Mouse (Mus musculus) lung, embryonic 16.5 days (tissue): ENCODE measurements around the gene D16Ertd472e. TPM values are rescaled to one million over a fixed set of nuclear protein-coding genes. Genes with fewer than 3 reads are reported as not detected.

ENCODE experiments used
- ATAC-seq: fragments of 200-750 bp; cut with Nextera tagmentation; 2 replicates; pipeline ENCODE4 v1.8.0; 2017; ENCODE audit warnings: low read depth, mild to moderate bottlenecking, moderate library complexity
- H3K27ac ChIP-seq: fragments of 300-500 bp; sonication (generic); 2 replicates; pipeline ENCODE4 v1.5.1; 2014; ENCODE audit warnings: mild to moderate bottlenecking, control low read depth, low read length
- H3K27me3 ChIP-seq: fragments of 300-500 bp; sonication (generic); 2 replicates; pipeline ENCODE4 v1.6.1; 2014; ENCODE audit warnings: low read depth, low read length, mixed read lengths; ENCODE audit not compliant: control insufficient read depth, insufficient read depth
- H3K36me3 ChIP-seq: fragments of 300-500 bp; sonication (generic); 2 replicates; pipeline ENCODE4 v1.6.1; 2014; ENCODE audit warnings: low read length; ENCODE audit not compliant: control insufficient read depth, insufficient read depth
- H3K4me1 ChIP-seq: fragments of 300-500 bp; sonication (generic); replicated peaks from 2 replicates; pipeline ENCODE4 v1.6.1; 2014; ENCODE audit warnings: low read length, mixed read lengths; ENCODE audit not compliant: control insufficient read depth, insufficient read depth
- H3K4me2 ChIP-seq: fragments of 300-500 bp; sonication (generic); 2 replicates; pipeline ENCODE4 v1.6.1; 2014; ENCODE audit warnings: low read depth, low read length, control low read depth
- H3K4me3 ChIP-seq: fragments of 300-500 bp; sonication (generic); 2 replicates; pipeline ENCODE4 v1.5.1; 2014; ENCODE audit warnings: mild to moderate bottlenecking, low read length, control low read depth
- H3K9ac ChIP-seq: fragments of 300-500 bp; sonication (generic); 2 replicates; pipeline ENCODE4 v1.6.1; 2014; ENCODE audit warnings: low read length, control low read depth
- H3K9me3 ChIP-seq: fragments of 300-500 bp; sonication (generic); 2 replicates; pipeline ENCODE4 v1.6.1; 2016; ENCODE audit warnings: low read length; ENCODE audit not compliant: control insufficient read depth
- WGBS: fragments of 180-500 bp; shearing (Covaris S2); extraction: QIAGEN DNeasy Blood & Tissue Kit; methylation state at CpG from one replicate; pipeline ENCODE4 v1.1.7; 2014; 5-methylcytosine and 5-hydroxymethylcytosine counted together
- polyA plus RNA-seq: library from polyadenylated mRNA; unstranded; fragments of >200 nt; fragmentation: Nextera tagmentation; extraction: Ambion mirVana; gene quantifications from 2 replicates; pipeline ENCODE4 v1.2.1, GENCODE M21; 2015

D16Ertd472e gene
- polyA plus RNA-seq, 1 experiment from 2014 or later: 13.4 TPM

DNA sequence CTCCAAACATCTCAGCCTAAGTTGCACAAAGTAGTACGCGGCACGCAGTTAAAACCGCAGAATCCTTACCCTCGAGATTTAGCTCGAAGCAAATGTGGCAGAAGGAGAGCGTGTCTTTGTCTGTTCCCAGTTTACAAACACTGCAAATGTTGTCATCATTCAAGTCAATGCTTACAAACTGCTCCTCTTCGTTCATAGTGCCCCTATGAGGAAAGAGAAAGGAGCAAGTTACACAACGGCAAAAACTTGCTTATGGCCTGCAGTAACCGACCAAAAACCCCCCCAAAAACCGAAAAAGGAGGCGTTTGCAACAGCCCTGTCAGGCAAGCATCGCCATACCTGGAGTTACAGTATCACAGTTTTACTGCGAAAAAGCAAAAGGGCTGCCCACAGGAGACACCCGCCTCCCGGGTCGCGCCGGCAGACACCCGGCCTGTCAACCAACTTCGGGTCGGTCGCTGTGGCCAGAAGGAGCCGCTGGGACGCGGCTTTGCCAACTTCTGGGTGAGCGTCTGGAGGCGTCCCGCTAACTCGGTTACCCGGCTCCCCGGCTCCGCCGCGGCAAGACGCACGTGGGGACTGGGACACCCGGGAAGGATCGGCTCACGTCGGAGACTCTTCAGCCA, 543 bp downstream of the D16Ertd472e start:
- peak; percentile 76 for ATAC-seq
- Histone ChIP-seq H3K9ac (peak overlapping the region; percentile 86), H3K4me3 (peak overlapping the region; percentile 83), H3K4me2 (peak overlapping the region; percentile 79), H3K27me3 (no peaks in the 10 kb centered on the region), H3K36me3 (no peaks in the 10 kb centered on the region), H3K27ac (peak overlapping the region; percentile 92), H3K4me1 (peaks cover 6% of the 10 kb centered on the region), H3K9me3 (no peaks in the 10 kb centered on the region)
- WGBS: under 1% methylated on average over 41 of the region's 41 CpGs

DNA sequence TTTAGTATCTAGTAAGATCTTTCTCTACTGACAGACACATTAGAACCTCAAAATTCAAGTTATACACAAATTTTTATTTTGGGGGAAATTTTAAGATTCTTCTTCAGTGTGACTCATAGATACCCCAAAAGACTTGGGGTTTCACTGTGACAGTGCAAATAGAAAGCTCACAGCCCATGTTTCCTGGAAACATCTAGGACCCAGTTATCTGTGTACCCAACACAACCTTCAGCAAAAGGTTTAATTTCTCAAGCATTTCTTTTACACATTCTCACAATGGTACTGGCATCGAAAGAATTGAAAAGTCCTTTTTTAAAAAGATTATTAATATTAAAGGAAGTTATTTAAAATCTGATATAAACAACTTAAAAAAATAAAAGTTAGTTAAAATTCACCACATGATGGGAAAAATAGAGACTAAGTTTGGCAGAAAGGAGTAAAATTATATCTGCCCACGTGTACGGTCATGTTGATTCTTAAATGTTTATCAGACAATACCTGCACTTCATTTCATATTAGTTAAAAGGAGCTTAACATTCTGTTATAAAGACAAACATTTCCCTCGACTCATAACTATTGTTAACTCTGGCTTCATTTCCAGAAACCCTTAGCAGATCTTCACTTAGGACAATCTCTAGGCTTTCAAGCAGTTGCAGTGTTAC, 1.2 kb downstream of the D16Ertd472e start:
- Histone ChIP-seq H3K27me3 (no peaks in the 10 kb centered on the region), H3K4me3 (peak overlapping the region; percentile 83), H3K4me1 (peaks cover 6% of the 10 kb centered on the region), H3K36me3 (no peaks in the 10 kb centered on the region), H3K27ac (peak overlapping the region; percentile 92), H3K9ac (peak overlapping the region; percentile 86), H3K4me2 (peak overlapping the region; percentile 79), H3K9me3 (no peaks in the 10 kb centered on the region)
- ATAC-seq: no peak
- WGBS: 23% methylated on average over 4 of the region's 4 CpGs

DNA sequence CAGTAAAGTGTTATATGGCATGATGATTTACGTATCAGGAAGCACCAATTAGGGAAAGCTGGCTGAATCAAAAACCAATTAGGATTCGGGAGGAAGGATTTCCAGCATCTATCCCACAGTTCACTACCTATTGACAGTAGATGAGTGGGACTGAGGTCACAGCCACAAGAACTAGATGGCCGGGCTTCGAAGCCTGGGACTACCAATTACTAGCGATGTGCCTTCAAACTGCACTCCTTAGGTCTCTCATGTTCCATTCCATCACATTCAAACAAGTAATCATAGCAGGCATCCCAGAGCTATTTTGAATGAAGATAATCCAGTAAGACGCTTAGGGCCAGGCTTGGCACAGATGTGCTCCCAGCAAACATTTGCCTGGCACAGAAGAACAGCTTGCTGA, 2.3 kb downstream of the D16Ertd472e start:
- no peaks in the 10 kb centered on the region for H3K27me3 ChIP-seq
- no peak overlapping the region for H3K27ac ChIP-seq
- peak overlapping the region; percentile 36 for H3K4me2 ChIP-seq
- no peaks in the 10 kb centered on the region for H3K36me3 ChIP-seq
- WGBS: 56% methylated on average over 6 of the region's 6 CpGs
- peaks cover 6% of the 10 kb centered on the region for H3K4me1 ChIP-seq
- no peaks in the 10 kb centered on the region for H3K9me3 ChIP-seq
- ATAC-seq: no peak
- H3K9ac ChIP-seq: no peak overlapping the region
- H3K4me3 ChIP-seq: peak overlapping the region; percentile 1; the same call in 1 of the 2 replicates

DNA sequence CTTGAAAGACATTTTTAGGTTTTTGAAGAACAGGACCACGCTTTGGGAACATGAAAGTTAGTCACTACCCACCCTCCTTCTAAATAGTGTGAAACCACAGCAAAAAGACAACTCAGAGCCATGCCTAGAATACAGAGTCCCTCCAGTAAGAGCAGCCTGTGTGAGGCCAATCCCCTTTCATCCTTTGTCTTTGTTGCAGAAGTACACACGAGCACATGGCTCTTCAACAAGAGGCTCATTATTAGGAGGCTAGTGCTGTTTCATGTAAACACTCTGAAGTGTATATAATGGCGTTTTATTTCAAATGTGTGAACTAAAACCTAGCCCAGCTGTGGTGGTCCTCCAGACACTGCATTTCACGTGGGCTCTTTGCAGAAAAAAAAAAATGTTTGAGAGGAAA, 3.5 kb downstream of the D16Ertd472e start:
- WGBS: 40% methylated on average over 4 of the region's 4 CpGs
- no peak overlapping the region for H3K4me2 ChIP-seq
- H3K4me1 ChIP-seq: peaks cover 6% of the 10 kb centered on the region
- H3K9ac ChIP-seq: no peak overlapping the region
- no peak overlapping the region for H3K27ac ChIP-seq
- H3K27me3 ChIP-seq: no peaks in the 10 kb centered on the region
- H3K4me3 ChIP-seq: no peak overlapping the region
- no peak for ATAC-seq
- H3K9me3 ChIP-seq: no peaks in the 10 kb centered on the region
- no peaks in the 10 kb centered on the region for H3K36me3 ChIP-seq

DNA sequence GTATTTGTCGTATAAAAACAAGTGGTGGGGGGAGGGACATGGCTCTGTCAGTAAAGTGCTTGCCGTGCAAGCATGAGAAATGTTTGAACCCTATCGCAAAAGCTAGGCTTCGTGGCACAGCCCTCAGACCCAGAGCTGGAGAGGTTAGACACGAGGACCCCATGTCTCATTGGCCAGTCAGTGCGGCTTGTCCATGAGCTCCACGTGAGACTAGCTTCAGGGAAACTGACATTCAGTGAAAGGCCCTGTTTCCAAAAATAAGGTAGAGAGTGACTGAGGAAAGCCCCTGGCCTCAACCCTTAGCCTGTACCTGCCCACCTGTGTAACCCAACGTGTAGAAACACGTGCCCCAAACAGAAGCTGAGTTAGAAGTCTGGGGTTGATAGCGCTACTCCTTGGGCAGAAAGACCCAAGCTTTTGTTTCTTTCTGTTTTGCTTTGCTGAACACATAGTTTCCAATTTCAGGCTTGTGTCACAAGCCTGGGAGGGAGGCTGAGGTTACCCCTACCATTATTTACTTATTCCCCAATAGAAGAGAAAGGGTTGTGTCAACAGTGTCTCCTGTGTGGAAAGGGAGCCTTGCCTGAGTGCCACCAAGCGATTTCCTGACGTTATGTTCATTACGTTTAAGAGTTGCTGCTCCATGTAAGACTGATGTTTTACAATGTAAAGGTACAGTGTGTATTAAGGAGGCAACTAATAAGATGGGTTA, 12.2 kb downstream of the D16Ertd472e start:
- H3K36me3 ChIP-seq: 0 out of 2 replicates have a peak, but pooled peaks cover 2% of the 10 kb centered on the region
- H3K9me3 ChIP-seq: no peaks in the 10 kb centered on the region
- H3K4me2 ChIP-seq: no peak overlapping the region
- ATAC-seq: no peak
- H3K27ac ChIP-seq: no peak overlapping the region
- WGBS: 68% methylated on average over 13 of the region's 13 CpGs
- peaks cover 4% of the 10 kb centered on the region; the same call in 1 of the 2 replicates for H3K4me1 ChIP-seq
- no peak overlapping the region for H3K4me3 ChIP-seq
- no peak overlapping the region for H3K9ac ChIP-seq
- no peaks in the 10 kb centered on the region for H3K27me3 ChIP-seq

DNA sequence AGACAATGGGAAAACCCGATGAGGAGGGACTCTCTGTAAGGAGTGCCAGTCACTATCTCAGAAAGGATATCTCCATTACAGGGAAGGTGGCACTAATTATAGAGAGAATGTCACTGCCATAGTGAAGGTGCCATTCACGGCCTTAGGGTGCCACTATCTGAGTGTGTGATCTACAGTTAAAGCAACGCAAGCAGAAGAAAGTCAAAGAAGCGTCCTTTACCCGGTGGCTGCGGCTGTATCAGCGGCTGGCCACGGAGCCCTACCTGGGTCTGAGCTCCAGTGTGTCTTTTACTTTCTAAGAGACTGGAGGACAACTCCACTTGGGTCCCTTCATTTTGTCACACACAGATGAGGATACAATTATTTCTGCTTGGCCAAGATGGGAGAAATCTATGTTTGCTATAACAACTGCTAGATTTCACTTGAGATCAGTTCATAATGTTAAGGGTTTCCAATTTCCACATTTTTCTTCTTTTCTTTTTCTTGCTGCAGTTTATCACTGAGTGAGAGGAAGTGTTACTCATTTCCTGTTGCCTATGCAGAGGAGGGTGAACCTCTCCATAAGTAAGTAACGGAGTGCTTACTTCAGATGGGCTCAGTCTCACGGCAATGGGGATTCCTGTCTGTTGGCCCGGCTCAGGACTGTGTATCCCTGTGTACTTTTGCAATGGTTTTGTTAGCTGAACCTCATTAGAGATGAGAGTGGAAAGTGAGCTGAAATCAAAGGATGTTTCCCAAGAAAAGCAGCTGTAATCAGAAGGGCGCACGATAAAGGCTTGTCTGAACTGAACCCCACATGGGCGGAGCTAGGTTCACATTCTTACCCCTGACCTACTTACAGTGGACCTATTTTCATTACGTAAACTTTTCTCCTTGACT, 13.2 kb downstream of the D16Ertd472e start:
- 0 out of 2 replicates have a peak, but pooled peaks cover 2% of the 10 kb centered on the region for H3K36me3 ChIP-seq
- H3K27ac ChIP-seq: no peak overlapping the region
- H3K4me3 ChIP-seq: no peak overlapping the region
- H3K4me2 ChIP-seq: no peak overlapping the region
- H3K9ac ChIP-seq: no peak overlapping the region
- no peaks in the 10 kb centered on the region for H3K27me3 ChIP-seq
- 71% methylated on average over 15 of the region's 15 CpGs for WGBS
- H3K4me1 ChIP-seq: peaks cover 4% of the 10 kb centered on the region; the same call in 1 of the 2 replicates
- no peak for ATAC-seq
- H3K9me3 ChIP-seq: no peaks in the 10 kb centered on the region

GRCm38 (mm10) chr16:78560627-78561026, 15.9 kb downstream of the D16Ertd472e start:
- H3K4me3 ChIP-seq: no peak overlapping the region
- 71% methylated on average over 5 of the region's 5 CpGs for WGBS
- H3K27me3 ChIP-seq: no peaks in the 10 kb centered on the region
- no peak overlapping the region for H3K4me2 ChIP-seq
- H3K27ac ChIP-seq: no peak overlapping the region
- H3K4me1 ChIP-seq: peaks cover 4% of the 10 kb centered on the region; the same call in 1 of the 2 replicates
- no peak overlapping the region for H3K9ac ChIP-seq
- 0 out of 2 replicates have a peak, but pooled peaks cover 2% of the 10 kb centered on the region for H3K36me3 ChIP-seq
- no peaks in the 10 kb centered on the region for H3K9me3 ChIP-seq
- ATAC-seq: no peak

- H3K4me1 ChIP-seq: peaks cover 4% of the 10 kb centered on the region; the same call in 1 of the 2 replicates
- H3K36me3 ChIP-seq: 0 out of 2 replicates have a peak, but pooled peaks cover 2% of the 10 kb centered on the region
- 85% methylated on average over 15 of the region's 15 CpGs for WGBS
- no peaks in the 10 kb centered on the region for H3K27me3 ChIP-seq
- H3K4me3 ChIP-seq: no peak overlapping the region
- H3K9ac ChIP-seq: no peak overlapping the region
- H3K4me2 ChIP-seq: no peak overlapping the region
- ATAC-seq: no peak
- H3K9me3 ChIP-seq: no peaks in the 10 kb centered on the region
- no peak overlapping the region for H3K27ac ChIP-seq
Measured at GRCm38 (mm10) chr16:78560063-78560462, 16.4 kb downstream of the D16Ertd472e start.
